Mouse (Mus musculus): ENCODE data around the gene Lum. TPM values are rescaled to one million over a fixed set of nuclear protein-coding genes. Genes with fewer than 3 reads are reported as not detected.

Gene Lum
- polyA plus RNA-seq (2017; shearing (Covaris generic)): not detected

GRCm38 (mm10) chr10:97564957-97565856 is at the start of gene Lum:
Gene Lum (plus strand): TSS chr10:97565128.

GRCm38 (mm10) chr10:97606579-97606978 is 41.7 kb downstream of the Lum start, which contains the start of gene Kera:
Gene Kera (plus strand): TSS chr10:97606879.

Other genes with a start within 250 kb of the Lum start
- not detected for gene Dcn, start 85.5 kb upstream of the Lum start, polyA plus RNA-seq (2017; shearing (Covaris generic))
- not detected for gene Kera, start 41.8 kb downstream of the Lum start, polyA plus RNA-seq (2017; shearing (Covaris generic))
- gene Epyc, start 78.9 kb downstream of the Lum start, polyA plus RNA-seq (2017; shearing (Covaris generic)): not detected
- not detected for gene Ccer1, start 127.9 kb downstream of the Lum start, polyA plus RNA-seq (2017; shearing (Covaris generic))
- gene C030005K15Rik, start 161.6 kb downstream of the Lum start, polyA plus RNA-seq (2017; shearing (Covaris generic)): not detected

All from inflammation-experienced regulatory T-cells, adult 16 weeks (primary cell).